Mouse (Mus musculus) liver, embryonic 14.5 days (tissue): ENCODE data around the gene Bcar3. TPM values are rescaled to one million over a fixed set of nuclear protein-coding genes. Genes with fewer than 3 reads are reported as not detected.

Experiments used
- ATAC-seq: fragments of 200-750 bp; cut with Nextera tagmentation; 2 replicates; pipeline ENCODE4 v1.8.0; 2017; ENCODE audit warnings: moderate number of reproducible peaks, mild to moderate bottlenecking, moderate library complexity; ENCODE audit not compliant: insufficient read depth
- DNase-seq, 3 experiments: peaks; one replicate each; pipeline ENCODE4 v3.0.0-alpha.2; 2012 to 2013; ENCODE audit warnings: low read depth in 3 of 3, low spot score in 3 of 3
- H3K27ac ChIP-seq: fragments of 300-500 bp; sonication (generic); 2 replicates; pipeline ENCODE4 v1.5.1; 2014; ENCODE audit warnings: moderate library complexity, mild to moderate bottlenecking, control low read depth, inconsistent platforms
- H3K27me3 ChIP-seq: fragments of 300-500 bp; sonication (generic); 2 replicates; pipeline ENCODE4 v1.6.1; 2014; ENCODE audit warnings: mild to moderate bottlenecking, low read length, moderate library complexity; ENCODE audit not compliant: control insufficient read depth, insufficient read depth
- H3K36me3 ChIP-seq: fragments of 300-500 bp; sonication (generic); replicated peaks from 2 replicates; pipeline ENCODE4 v1.6.1; 2014; ENCODE audit warnings: low read depth; ENCODE audit not compliant: control insufficient read depth, insufficient read depth
- H3K4me1 ChIP-seq, 2 experiments: fragments of 200-500 bp in 1 of 2; fragments of 300-500 bp in 1 of 2; sonication (generic) in 1 of 2; replicated peaks; 2 replicates each; pipeline ENCODE4 v1.6.1; 2012 to 2014; ENCODE audit warnings: antibody characterized with exemption in 1 of 2, inconsistent platforms in 1 of 2, low read length in 1 of 2; ENCODE audit not compliant: control insufficient read depth in 2 of 2, insufficient read depth in 2 of 2
- H3K4me2 ChIP-seq: fragments of 300-500 bp; sonication (generic); 2 replicates; pipeline ENCODE4 v1.6.1; 2014; ENCODE audit warnings: low read depth, mild to moderate bottlenecking, control low read depth, moderate library complexity
- H3K4me3 ChIP-seq, 2 experiments: fragments of 200-500 bp in 1 of 2; fragments of 300-500 bp in 1 of 2; sonication (generic) in 1 of 2; 2 replicates each; pipeline ENCODE4 v1.5.1; 2012 to 2014; ENCODE audit warnings: low read depth in 2 of 2, low read length in 2 of 2, mild to moderate bottlenecking in 2 of 2, control low read depth in 1 of 2, inconsistent platforms in 1 of 2, moderate library complexity in 1 of 2; ENCODE audit not compliant: insufficient read depth in 1 of 2
- H3K9ac ChIP-seq: fragments of 300-500 bp; sonication (generic); replicated peaks from 2 replicates; pipeline ENCODE4 v1.6.1; 2014; ENCODE audit warnings: mild to moderate bottlenecking, control low read depth, moderate library complexity
- H3K9me3 ChIP-seq: fragments of 300-500 bp; sonication (generic); 2 replicates; pipeline ENCODE4 v1.6.1; 2016; ENCODE audit warnings: low read length, mixed read lengths; ENCODE audit not compliant: control insufficient read depth
- CTCF ChIP-seq: IDR thresholded peaks from 2 replicates; pipeline ENCODE4 v1.5.1; 2016; ENCODE audit warnings: antibody characterized with exemption, low read depth, control low read depth
- EP300 ChIP-seq: IDR thresholded peaks from 2 replicates; pipeline ENCODE4 v1.6.1; 2016; ENCODE audit warnings: antibody characterized with exemption, low read depth
- WGBS: fragments of 180-500 bp; shearing (Covaris S2); extraction: QIAGEN DNeasy Blood & Tissue Kit; methylation state at CpG from one replicate; pipeline ENCODE4 v1.1.7; 2014; ENCODE audit not compliant: insufficient replicate concordance; 5-methylcytosine and 5-hydroxymethylcytosine counted together
- polyA plus RNA-seq, 2 experiments: library from polyadenylated mRNA; depleted of rRNA in 1 of 2; stranded (reverse) in 1 of 2; unstranded in 1 of 2; fragments of >200 nt; fragmentation: Nextera tagmentation in 1 of 2; extraction: Ambion mirVana in 1 of 2; gene quantifications; 2 replicates each; pipeline versions ENCODE4 v1.2.1 to v1.2.3; 2012 to 2014

The Bcar3 gene
- polyA plus RNA-seq, 2 experiments: 3.1 to 3.5 TPM

DNA sequence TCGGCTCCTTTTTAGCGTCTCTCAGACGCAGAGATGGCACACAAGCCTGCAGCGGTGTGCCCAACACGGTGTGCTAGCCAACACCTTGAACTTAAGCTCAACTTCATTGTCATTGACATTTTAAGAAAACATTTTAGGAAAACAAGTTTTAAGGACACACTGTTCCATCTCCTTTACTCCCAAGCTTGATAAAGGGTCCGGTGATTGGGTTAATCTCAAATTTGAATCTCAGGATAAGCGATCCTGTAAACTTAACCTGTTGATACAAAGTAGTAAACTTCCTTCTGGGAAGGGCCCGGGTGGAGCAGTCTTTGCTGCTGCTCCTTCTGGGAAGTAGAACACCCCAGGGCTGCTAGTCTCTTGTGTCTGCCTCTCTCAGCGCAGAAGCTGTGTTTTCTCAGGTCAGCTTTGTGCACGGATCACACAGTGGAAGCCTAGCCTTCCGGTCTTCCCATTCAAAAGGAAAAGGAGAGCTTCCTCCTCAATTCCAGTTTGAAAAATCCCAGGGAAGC lies 179.6 kb downstream of the Bcar3 start:
- Histone ChIP-seq H3K4me3 (no peak overlapping the region), H3K27ac (no peak overlapping the region)
- ATAC-seq: peak; percentile 16; the same call in 1 of the 2 replicates

DNA sequence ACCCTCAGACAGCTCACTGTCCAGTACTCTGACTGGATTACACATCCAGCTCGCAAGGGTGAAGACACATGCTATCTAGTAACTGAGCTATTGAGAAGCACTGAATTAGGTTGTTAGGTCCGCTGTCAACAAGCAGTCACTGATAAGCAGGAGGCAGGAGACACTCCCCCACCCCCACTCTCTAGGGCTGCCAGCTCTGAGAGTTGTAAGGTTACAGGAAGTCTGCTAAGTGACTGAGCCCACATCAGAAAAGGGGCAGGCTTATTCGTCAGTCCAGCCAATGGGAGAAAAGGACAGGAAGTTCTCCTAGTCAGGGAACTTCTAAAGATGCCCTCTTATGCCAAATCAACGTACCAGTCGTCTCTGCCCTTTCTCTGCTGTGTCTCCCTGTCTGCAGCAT lies 180.1 kb downstream of the Bcar3 start:
- 0% methylated on average over 5 of the region's 5 CpGs for WGBS
- Histone ChIP-seq H3K4me2 (no peak overlapping the region), H3K9ac (no peak overlapping the region), H3K4me3 (no peak overlapping the region), H3K27me3 (no peaks in the 10 kb centered on the region), H3K9me3 (no peaks in the 10 kb centered on the region), H3K36me3 (no peaks in the 10 kb centered on the region), H3K27ac (no peak overlapping the region), H3K4me1 (peaks cover 3 to 8% of the 10 kb centered on the region in 2 experiments)
- ATAC-seq: peak; percentile 74
- DNase-seq: peak; percentile 17 to 30 (median 28)
- TF ChIP-seq EP300 (no peak), CTCF (no peak)

More for the DNA sequence above, 179.6 kb downstream of the Bcar3 start:
- H3K27me3 ChIP-seq: no peaks in the 10 kb centered on the region
- no peak for DNase-seq
- H3K9ac ChIP-seq: no peak overlapping the region
- H3K4me1 ChIP-seq: peaks cover 3 to 8% of the 10 kb centered on the region in 2 experiments
- TF ChIP-seq CTCF (no peak), EP300 (no peak)
- WGBS: 44% methylated on average over 11 of the region's 11 CpGs
- H3K9me3 ChIP-seq: no peaks in the 10 kb centered on the region
- no peak overlapping the region for H3K4me2 ChIP-seq
- H3K36me3 ChIP-seq: no peaks in the 10 kb centered on the region

DNA sequence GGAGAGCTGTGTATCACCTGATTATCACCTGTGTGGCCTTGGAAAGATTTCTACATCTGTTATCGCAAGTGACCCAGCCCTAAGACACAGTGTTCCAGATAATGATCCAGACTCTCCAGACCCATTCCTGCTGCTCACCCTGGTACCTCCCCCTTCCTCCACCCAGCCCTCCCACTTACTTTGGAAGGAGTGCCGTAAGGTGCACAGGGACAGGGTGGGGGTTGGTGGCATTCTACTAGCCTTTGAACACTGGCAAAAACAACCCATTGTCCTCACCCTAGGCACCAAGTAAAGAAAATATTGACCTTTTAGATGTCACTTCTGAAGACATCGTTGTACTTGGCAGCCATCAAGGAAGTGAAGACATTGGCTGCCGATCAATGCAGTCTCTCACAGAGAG lies 180.9 kb downstream of the Bcar3 start:
- Histone ChIP-seq H3K27me3 (no peaks in the 10 kb centered on the region), H3K36me3 (no peaks in the 10 kb centered on the region), H3K9me3 (no peaks in the 10 kb centered on the region), H3K9ac (no peak overlapping the region), H3K4me2 (no peak overlapping the region), H3K27ac (no peak overlapping the region), H3K4me3 (no peak overlapping the region), H3K4me1 (peaks cover 3 to 8% of the 10 kb centered on the region in 2 experiments)
- whole genome bisulfite sequencing: 51% methylated on average over 4 of the region's 4 CpGs
- no peak for ATAC-seq
- TF ChIP-seq CTCF: no peak
- TF ChIP-seq EP300: no peak
- no peak for DNase-seq

DNA sequence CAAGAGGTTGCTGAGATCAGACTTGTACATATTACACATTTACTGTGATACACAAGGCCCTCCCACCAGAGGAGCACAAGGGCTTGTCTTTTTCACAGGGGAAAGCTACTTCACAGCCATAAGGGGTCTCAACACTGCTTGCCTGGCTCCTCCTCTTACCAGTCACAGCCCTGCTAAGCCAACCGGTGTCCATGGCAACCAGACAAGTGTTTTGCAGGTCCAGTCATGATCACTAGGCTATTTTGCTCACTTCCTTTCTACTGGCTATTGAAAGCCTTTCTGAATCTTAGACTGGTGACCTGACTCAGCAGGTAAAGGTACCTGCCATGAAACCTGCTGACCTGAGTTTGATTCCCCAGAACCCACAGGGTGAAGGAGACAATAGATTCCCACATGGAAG lies 181.8 kb downstream of the Bcar3 start:
- DNase-seq: no peak
- no peak for ATAC-seq
- Histone ChIP-seq H3K4me1 (peaks cover 3 to 8% of the 10 kb centered on the region in 2 experiments), H3K9me3 (no peaks in the 10 kb centered on the region), H3K9ac (no peak overlapping the region), H3K27me3 (no peaks in the 10 kb centered on the region), H3K4me2 (no peak overlapping the region), H3K36me3 (no peaks in the 10 kb centered on the region), H3K4me3 (no peak overlapping the region), H3K27ac (no peak overlapping the region)
- WGBS: 71% methylated on average over 1 of the region's 1 CpGs
- TF ChIP-seq EP300 (no peak), CTCF (no peak)

DNA sequence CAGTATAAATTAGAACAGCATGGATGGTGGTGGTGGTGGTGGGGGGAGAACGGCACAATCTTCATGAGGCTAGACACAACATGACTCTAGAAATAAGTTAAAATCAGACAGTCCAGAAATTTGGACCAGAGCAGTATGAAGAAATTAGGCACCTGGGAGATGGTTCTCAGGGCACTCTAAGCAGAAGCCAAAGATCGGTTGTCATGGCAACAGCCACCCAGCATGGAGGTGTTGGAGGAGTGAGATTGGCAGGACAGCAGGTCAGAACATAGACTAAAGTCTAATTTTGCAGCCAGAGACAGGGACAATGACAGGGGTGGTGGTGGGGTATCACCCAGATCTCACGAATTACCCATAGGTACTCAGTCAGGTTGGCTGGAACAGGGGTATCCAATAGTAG lies 182.7 kb downstream of the Bcar3 start:
- 64% methylated on average over 3 of the region's 3 CpGs for WGBS
- H3K27ac ChIP-seq: no peak overlapping the region

More for the DNA sequence above, 182.7 kb downstream of the Bcar3 start:
- Histone ChIP-seq H3K9me3 (no peaks in the 10 kb centered on the region), H3K27me3 (no peaks in the 10 kb centered on the region), H3K36me3 (no peaks in the 10 kb centered on the region), H3K4me1 (peaks cover 3 to 8% of the 10 kb centered on the region in 2 experiments), H3K9ac (no peak overlapping the region), H3K4me2 (no peak overlapping the region), H3K4me3 (no peak overlapping the region)
- DNase-seq (no peak), ATAC-seq (no peak)
- TF ChIP-seq CTCF (no peak), EP300 (no peak)
